Mouse (Mus musculus): ENCODE results near the gene Exoc4. TPM values are rescaled to one million over a fixed set of nuclear protein-coding genes. Genes with fewer than 3 reads are reported as not detected.

Gene Exoc4
- polyA plus RNA-seq, 1 experiment from 2014 or later: 11.7 TPM

- H3K27me3 ChIP-seq (replicated peaks; ENCODE audit: insufficient read depth, low read length): no peaks in the 10 kb centered on the region
- ATAC-seq (no peak), DNase-seq (ENCODE audit: low spot score) (no peak)
- H3K9me3 ChIP-seq (ENCODE audit: low read length): no peaks in the 10 kb centered on the region
- no peak overlapping the region for H3K9ac ChIP-seq (replicated peaks; ENCODE audit: low read depth)
- H3K4me2 ChIP-seq (replicated peaks; ENCODE audit: low read depth, low read length): no peak overlapping the region
- 64% methylated on average over 9 of the region's 9 CpGs for WGBS
- TF ChIP-seq EP300 (IDR thresholded peaks at IDR 0.05) (no peak), CTCF (IDR thresholded peaks at IDR 0.05) (no peak)
- no peak overlapping the region for H3K27ac ChIP-seq (ENCODE audit: low read length)
- no peaks in the 10 kb centered on the region for H3K36me3 ChIP-seq (ENCODE audit: insufficient read depth, low read length)
- H3K4me3 ChIP-seq (ENCODE audit: low read depth, low read length): no peak overlapping the region
- H3K4me1 ChIP-seq (ENCODE audit: insufficient read depth, low read depth, low read length): no peaks in the 10 kb centered on the region
These were observed 523.8 kb downstream of the Exoc4 start for GRCm38 (mm10) chr6:33772551-33773315.

GRCm38 (mm10) chr6:33792604-33793003 lies 543.7 kb downstream of the Exoc4 start:
- no peaks in the 10 kb centered on the region for H3K4me1 ChIP-seq (ENCODE audit: insufficient read depth, low read depth, low read length)
- ATAC-seq (no peak), DNase-seq (ENCODE audit: low spot score) (no peak)
- WGBS: 80% methylated on average over 2 of the region's 2 CpGs
- H3K36me3 ChIP-seq (ENCODE audit: insufficient read depth, low read length): no peaks in the 10 kb centered on the region
- H3K27me3 ChIP-seq (replicated peaks; ENCODE audit: insufficient read depth, low read length): no peaks in the 10 kb centered on the region
- no peak for TF ChIP-seq CTCF (IDR thresholded peaks at IDR 0.05)
- TF ChIP-seq EP300 (IDR thresholded peaks at IDR 0.05): no peak
- H3K4me2 ChIP-seq (replicated peaks; ENCODE audit: low read depth, low read length): no peak overlapping the region
- H3K9me3 ChIP-seq (ENCODE audit: low read length): no peaks in the 10 kb centered on the region
- H3K9ac ChIP-seq (replicated peaks; ENCODE audit: low read depth): no peak overlapping the region
- no peak overlapping the region for H3K27ac ChIP-seq (ENCODE audit: low read length)
- no peak overlapping the region for H3K4me3 ChIP-seq (ENCODE audit: low read depth, low read length)

- no peak for ATAC-seq
- WGBS: 78% methylated on average over 3 of the region's 3 CpGs
- Histone ChIP-seq H3K36me3 (ENCODE audit: insufficient read depth, low read length) (no peaks in the 10 kb centered on the region), H3K27ac (ENCODE audit: low read length) (no peak overlapping the region), H3K27me3 (replicated peaks; ENCODE audit: insufficient read depth, low read length) (no peaks in the 10 kb centered on the region), H3K4me2 (replicated peaks; ENCODE audit: low read depth, low read length) (no peak overlapping the region), H3K9ac (replicated peaks; ENCODE audit: low read depth) (no peak overlapping the region), H3K9me3 (ENCODE audit: low read length) (no peaks in the 10 kb centered on the region), H3K4me3 (ENCODE audit: low read depth, low read length) (no peak overlapping the region), H3K4me1 (ENCODE audit: insufficient read depth, low read depth, low read length) (no peaks in the 10 kb centered on the region)
- TF ChIP-seq CTCF (IDR thresholded peaks at IDR 0.05): no peak
- TF ChIP-seq EP300 (IDR thresholded peaks at IDR 0.05): no peak
- DNase-seq (ENCODE audit: low spot score): no peak
These were observed 552.4 kb downstream of the Exoc4 start for GRCm38 (mm10) chr6:33801254-33801653.

GRCm38 (mm10) chr6:33803481-33804098 lies 554.7 kb downstream of the Exoc4 start:
- Histone ChIP-seq H3K27me3 (replicated peaks; ENCODE audit: insufficient read depth, low read length) (no peaks in the 10 kb centered on the region), H3K4me3 (ENCODE audit: low read depth, low read length) (no peak overlapping the region), H3K36me3 (ENCODE audit: insufficient read depth, low read length) (no peaks in the 10 kb centered on the region), H3K4me1 (ENCODE audit: insufficient read depth, low read depth, low read length) (no peaks in the 10 kb centered on the region), H3K27ac (ENCODE audit: low read length) (no peak overlapping the region), H3K9ac (replicated peaks; ENCODE audit: low read depth) (no peak overlapping the region), H3K9me3 (ENCODE audit: low read length) (no peaks in the 10 kb centered on the region), H3K4me2 (replicated peaks; ENCODE audit: low read depth, low read length) (no peak overlapping the region)
- ATAC-seq (no peak), DNase-seq (ENCODE audit: low spot score) (no peak)
- WGBS: 73% methylated on average over 3 of the region's 3 CpGs
- no peak for TF ChIP-seq EP300 (IDR thresholded peaks at IDR 0.05)
- no peak for TF ChIP-seq CTCF (IDR thresholded peaks at IDR 0.05)

- TF ChIP-seq EP300 (IDR thresholded peaks at IDR 0.05) (no peak), CTCF (IDR thresholded peaks at IDR 0.05) (no peak)
- WGBS: 82% methylated on average over 2 of the region's 2 CpGs
- Histone ChIP-seq H3K9ac (replicated peaks; ENCODE audit: low read depth) (no peak overlapping the region), H3K4me1 (ENCODE audit: insufficient read depth, low read depth, low read length) (no peaks in the 10 kb centered on the region), H3K27ac (ENCODE audit: low read length) (no peak overlapping the region), H3K4me2 (replicated peaks; ENCODE audit: low read depth, low read length) (no peak overlapping the region), H3K36me3 (ENCODE audit: insufficient read depth, low read length) (no peaks in the 10 kb centered on the region), H3K4me3 (ENCODE audit: low read depth, low read length) (no peak overlapping the region), H3K27me3 (replicated peaks; ENCODE audit: insufficient read depth, low read length) (no peaks in the 10 kb centered on the region), H3K9me3 (ENCODE audit: low read length) (no peaks in the 10 kb centered on the region)
- ATAC-seq: no peak
- DNase-seq (ENCODE audit: low spot score): no peak
These were observed 555.9 kb downstream of the Exoc4 start for GRCm38 (mm10) chr6:33804775-33805174.

- Histone ChIP-seq H3K4me3 (ENCODE audit: low read depth, low read length) (no peak overlapping the region), H3K4me2 (replicated peaks; ENCODE audit: low read depth, low read length) (no peak overlapping the region), H3K27me3 (replicated peaks; ENCODE audit: insufficient read depth, low read length) (no peaks in the 10 kb centered on the region), H3K9ac (replicated peaks; ENCODE audit: low read depth) (no peak overlapping the region), H3K9me3 (ENCODE audit: low read length) (no peaks in the 10 kb centered on the region), H3K36me3 (ENCODE audit: insufficient read depth, low read length) (no peaks in the 10 kb centered on the region), H3K4me1 (ENCODE audit: insufficient read depth, low read depth, low read length) (no peaks in the 10 kb centered on the region), H3K27ac (ENCODE audit: low read length) (no peak overlapping the region)
- WGBS: 60% methylated on average over 3 of the region's 3 CpGs
- DNase-seq (ENCODE audit: low spot score) (no peak), ATAC-seq (no peak)
- TF ChIP-seq EP300 (IDR thresholded peaks at IDR 0.05) (no peak), CTCF (IDR thresholded peaks at IDR 0.05) (no peak)
These were observed 557.3 kb downstream of the Exoc4 start for GRCm38 (mm10) chr6:33806072-33806782.

Data from lung, postnatal 0 days (tissue).